Mouse (Mus musculus) CH12.LX (cell line): ENCODE measurements at regions not wholly inside any gene's neighbourhood (a gene's known extent, or its start where the extent isn't known, plus 50 kb on each side); places are given as distances from the start of the nearest gene placed in this dataset.

Experiments used
- CHD1 ChIP-seq: IDR thresholded peaks from 2 replicates; pipeline ENCODE4 v1.6.1; 2012; ENCODE audit warnings: low read depth, low read length, improper control_type of control experiment, inconsistent platforms
- CHD2 ChIP-seq: IDR thresholded peaks from 2 replicates; pipeline ENCODE4 v1.6.1; 2011; ENCODE audit warnings: low read length, improper control_type of control experiment
- CTCF ChIP-seq, 2 experiments: IDR thresholded peaks in 1 of 2; conservative IDR thresholded peaks in 1 of 2; 2 replicates each; pipeline ENCODE4 v1.5.1; 2011 to 2012; ENCODE audit warnings: low read depth in 2 of 2, low read length in 2 of 2, improper control_type of control experiment in 1 of 2, inconsistent platforms in 1 of 2, mild to moderate bottlenecking in 1 of 2, moderate library complexity in 1 of 2
- EP300 ChIP-seq: IDR thresholded peaks from 2 replicates; pipeline ENCODE4 v1.6.1; 2011; ENCODE audit warnings: low read length, improper control_type of control experiment
- ETS1 ChIP-seq: conservative IDR thresholded peaks from 2 replicates; pipeline ENCODE4 v1.6.1; 2012; ENCODE audit warnings: low read depth, mild to moderate bottlenecking, inconsistent platforms, low read length, improper control_type of control experiment, moderate library complexity
- JUN ChIP-seq: IDR thresholded peaks from 2 replicates; pipeline ENCODE4 v1.6.1; 2011; ENCODE audit warnings: low read depth, mild to moderate bottlenecking, low read length, improper control_type of control experiment, moderate library complexity; ENCODE audit not compliant: insufficient read depth
- MYC ChIP-seq: IDR thresholded peaks from 2 replicates; pipeline ENCODE4 v1.6.1; 2011; ENCODE audit warnings: low read depth, mild to moderate bottlenecking, improper control_type of control experiment, low read length
- NELFE ChIP-seq: IDR thresholded peaks from 2 replicates; pipeline ENCODE4 v1.6.1; 2011; ENCODE audit warnings: low read depth, low read length, improper control_type of control experiment
- POLR2A ChIP-seq: IDR thresholded peaks from 2 replicates; pipeline ENCODE4 v1.6.1; 2011; ENCODE audit warnings: low read depth, mild to moderate bottlenecking, improper control_type of control experiment, low read length
- TBP ChIP-seq: conservative IDR thresholded peaks from 2 replicates; pipeline ENCODE4 v1.6.1; 2011; ENCODE audit warnings: low read depth, low read length, improper control_type of control experiment
- TCF12 ChIP-seq: IDR thresholded peaks from 2 replicates; pipeline ENCODE4 v1.6.1; 2014; ENCODE audit warnings: low read depth, mild to moderate bottlenecking, inconsistent platforms, low read length, improper control_type of control experiment
- UBTF ChIP-seq: IDR thresholded peaks from 2 replicates; pipeline ENCODE4 v1.6.1; 2012; ENCODE audit warnings: low read depth, mild to moderate bottlenecking, inconsistent platforms, low read length, improper control_type of control experiment, moderate library complexity
- USF1 ChIP-seq: IDR thresholded peaks from 2 replicates; pipeline ENCODE4 v1.6.1; 2014; ENCODE audit warnings: low read depth, mild to moderate bottlenecking, inconsistent platforms, low read length, improper control_type of control experiment

DNA sequence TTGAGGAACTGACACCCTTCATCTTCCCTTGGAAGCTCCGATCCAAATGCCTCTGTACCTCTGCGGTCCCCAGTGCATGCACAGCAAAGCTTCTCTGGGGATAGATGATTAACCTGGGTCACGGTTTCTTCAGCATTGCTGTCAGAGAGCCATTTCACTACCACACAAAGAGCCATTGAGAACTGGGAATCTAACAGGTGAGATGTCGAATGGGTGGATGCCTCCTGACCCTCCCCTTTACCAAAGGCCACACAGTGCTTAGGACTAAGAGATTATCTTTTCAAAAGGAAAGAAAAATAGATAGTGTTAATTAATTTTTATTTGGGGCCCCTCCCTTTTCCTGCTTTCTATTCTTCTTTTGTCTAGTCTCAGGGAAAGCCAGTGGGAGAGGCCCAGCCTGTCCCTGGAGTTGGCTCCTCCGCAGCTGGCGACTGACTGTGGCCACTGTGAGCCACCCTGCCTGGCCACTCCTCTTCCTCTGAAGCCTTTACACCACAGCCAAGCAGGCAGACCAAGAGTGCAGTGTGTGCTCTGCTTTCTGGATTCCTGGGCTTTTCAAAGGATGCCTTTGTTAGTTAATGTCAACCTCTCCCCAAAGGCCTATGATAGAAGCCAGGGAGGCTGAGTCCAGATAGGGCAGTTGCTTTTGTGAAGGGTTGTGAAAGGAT, 155.2 kb downstream of the Barx2 start:
- TF ChIP-seq CTCF (conservative IDR thresholded peaks at IDR 0.05 in 1 of 2, IDR thresholded peaks at IDR 0.05 in 1 of 2; ENCODE audit: low read depth in 2 of 2, low read length in 2 of 2) (no peak), TBP (no peak), JUN (no peak), ETS1 (no peak), UBTF (no peak), CHD2 (no peak), EP300 (no peak), USF1 (no peak), MYC (no peak), NELFE (no peak), POLR2A (no peak), CHD1 (no peak), TCF12 (no peak)
